Mouse (Mus musculus): ENCODE results near the gene Smcp. TPM values are rescaled to one million over a fixed set of nuclear protein-coding genes. Genes with fewer than 3 reads are reported as not detected.

Smcp gene
- polyA plus RNA-seq (2014; fragmentation: Nextera tagmentation; extraction: Ambion mirVana): not detected in 2 replicates

DNA sequence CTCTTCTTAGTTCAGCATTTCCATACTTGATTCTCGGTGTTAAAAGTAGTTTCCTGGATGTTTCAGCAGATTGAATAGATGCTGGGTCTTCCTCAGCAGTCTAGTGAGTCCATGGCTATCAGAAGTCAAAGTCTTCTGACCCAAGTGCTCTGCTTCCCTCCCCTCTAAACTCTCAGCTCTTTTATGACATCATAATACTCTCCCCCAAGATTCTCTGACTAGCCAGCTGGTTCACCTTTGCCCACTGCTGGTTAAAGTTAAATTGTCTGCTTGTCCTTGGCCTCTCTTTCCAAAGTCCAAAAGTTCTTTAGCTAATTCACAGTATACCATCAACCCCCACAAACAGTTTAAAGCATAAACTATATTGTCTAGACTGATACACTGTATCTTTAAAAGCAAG lies at the start of gene Smcp:
Gene Smcp (minus strand): TSS at position 140 of the 400 bp plus-strand sequence.
- no peaks in the 10 kb centered on the region for H3K9me3 ChIP-seq (replicated peaks; ENCODE audit: control insufficient read depth, low read length)
- no peaks in the 10 kb centered on the region for H3K4me1 ChIP-seq (ENCODE audit: control insufficient read depth, insufficient read depth, low read length)
- 76% methylated on average over 1 of the region's 1 CpGs for WGBS (ENCODE audit: insufficient replicate concordance)
- H3K27me3 ChIP-seq (ENCODE audit: control insufficient read depth, insufficient read depth, low read length): no peaks in the 10 kb centered on the region
- no peak for ATAC-seq (replicated peaks; ENCODE audit: insufficient number of reproducible peaks, low FRiP score, low TSS enrichment)
- H3K36me3 ChIP-seq (ENCODE audit: control insufficient read depth, insufficient read depth, low read length): no peaks in the 10 kb centered on the region
- H3K4me2 ChIP-seq: no peak within 1 kb of the TSS
- no peak within 1 kb of the TSS for H3K27ac ChIP-seq (ENCODE audit: low read depth, low read length)
- H3K4me3 ChIP-seq (ENCODE audit: low read depth, low read length): no peak within 1 kb of the TSS
- no peak within 1 kb of the TSS for H3K9ac ChIP-seq (ENCODE audit: low read depth, low read length)

- Histone ChIP-seq H3K9ac (ENCODE audit: low read depth, low read length) (no peak overlapping the region), H3K36me3 (ENCODE audit: control insufficient read depth, insufficient read depth, low read length) (no peaks in the 10 kb centered on the region), H3K4me2 (no peak overlapping the region), H3K27me3 (ENCODE audit: control insufficient read depth, insufficient read depth, low read length) (no peaks in the 10 kb centered on the region), H3K27ac (ENCODE audit: low read depth, low read length) (no peak overlapping the region), H3K9me3 (replicated peaks; ENCODE audit: control insufficient read depth, low read length) (no peaks in the 10 kb centered on the region), H3K4me3 (ENCODE audit: low read depth, low read length) (no peak overlapping the region), H3K4me1 (ENCODE audit: control insufficient read depth, insufficient read depth, low read length) (no peaks in the 10 kb centered on the region)
- 81% methylated on average over 3 of the region's 3 CpGs for WGBS (ENCODE audit: insufficient replicate concordance)
- ATAC-seq (replicated peaks; ENCODE audit: insufficient number of reproducible peaks, low FRiP score, low TSS enrichment): no peak
These were observed 49.8 kb upstream of the Smcp start for GRCm38 (mm10) chr3:92638653-92638991.

DNA sequence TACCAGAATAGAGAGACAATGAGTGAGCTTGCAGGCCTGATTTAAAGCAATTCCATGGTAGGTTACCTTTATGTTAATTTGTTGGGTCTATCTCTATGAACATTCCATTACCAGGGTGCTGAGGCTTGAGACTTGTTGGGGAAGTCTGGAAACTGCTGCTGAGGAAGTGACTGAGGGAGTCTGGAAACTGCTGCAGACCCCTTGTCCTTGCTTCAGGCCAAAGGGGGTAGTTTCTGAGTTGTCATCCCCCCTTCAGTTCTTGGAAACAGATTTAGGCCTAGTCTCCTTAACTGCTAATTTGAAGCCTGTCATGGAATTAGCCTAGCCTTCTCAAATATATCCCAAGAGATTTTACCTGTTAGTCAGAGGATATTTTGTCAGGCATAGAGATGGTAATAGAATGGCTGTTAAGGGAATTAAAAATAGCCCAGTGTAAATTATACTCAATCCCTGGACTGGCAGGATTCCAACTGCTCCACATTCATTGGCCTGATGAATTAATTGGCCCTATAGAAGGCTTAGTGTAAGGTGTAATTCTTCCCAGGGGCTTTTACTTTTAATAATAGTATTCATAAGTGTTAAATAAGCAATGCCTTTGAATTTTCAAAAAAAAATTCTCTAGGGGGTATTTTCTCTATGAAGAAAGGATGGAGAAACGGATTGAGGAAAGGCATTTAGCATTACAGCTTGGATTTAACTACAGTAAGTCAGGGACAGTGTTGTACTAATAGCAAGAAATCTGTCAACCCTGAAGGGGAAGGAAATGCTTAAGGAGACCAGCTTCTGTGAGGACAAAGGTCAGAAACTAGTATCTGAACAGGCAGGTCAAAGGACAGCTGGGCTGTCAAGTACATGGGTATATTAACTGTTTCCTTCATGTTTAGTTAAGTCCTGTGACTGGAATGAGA lies 49.2 kb upstream of the Smcp start:
- Histone ChIP-seq H3K36me3 (ENCODE audit: control insufficient read depth, insufficient read depth, low read length) (no peaks in the 10 kb centered on the region), H3K4me1 (ENCODE audit: control insufficient read depth, insufficient read depth, low read length) (no peaks in the 10 kb centered on the region), H3K27me3 (ENCODE audit: control insufficient read depth, insufficient read depth, low read length) (no peaks in the 10 kb centered on the region), H3K4me3 (ENCODE audit: low read depth, low read length) (no peak overlapping the region), H3K4me2 (no peak overlapping the region), H3K9me3 (replicated peaks; ENCODE audit: control insufficient read depth, low read length) (no peaks in the 10 kb centered on the region), H3K9ac (ENCODE audit: low read depth, low read length) (no peak overlapping the region), H3K27ac (ENCODE audit: low read depth, low read length) (no peak overlapping the region)
- no peak for ATAC-seq (replicated peaks; ENCODE audit: insufficient number of reproducible peaks, low FRiP score, low TSS enrichment)
- WGBS (ENCODE audit: insufficient replicate concordance): 60% methylated on average over 1 of the region's 1 CpGs

DNA sequence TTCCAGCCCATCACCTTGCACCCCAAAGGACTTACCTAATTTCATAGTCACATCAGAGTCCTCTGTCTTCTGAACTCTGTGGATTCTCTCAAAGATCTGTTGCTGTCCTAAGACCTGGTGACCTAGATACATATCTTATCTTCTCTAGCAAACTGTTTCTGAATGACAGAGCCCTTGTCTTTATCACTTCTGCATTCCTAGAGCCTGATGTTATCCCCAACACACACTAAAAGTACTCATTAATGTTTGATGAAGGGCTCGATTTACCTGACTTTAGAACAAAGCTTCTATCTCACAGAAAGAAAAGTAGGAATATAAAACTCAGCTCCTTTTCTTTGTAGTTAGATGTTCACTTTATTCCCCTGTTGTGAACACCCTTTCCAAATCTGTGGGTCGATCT lies 32.8 kb upstream of the Smcp start, which contains the start of gene Lce6a:
Gene Lce6a (minus strand): TSS at position 101 of the 400 bp plus-strand sequence.
- no peak within 1 kb of the TSS for H3K9ac ChIP-seq (ENCODE audit: low read depth, low read length)
- no peak for ATAC-seq (replicated peaks; ENCODE audit: insufficient number of reproducible peaks, low FRiP score, low TSS enrichment)
- no peaks in the 10 kb centered on the region for H3K9me3 ChIP-seq (replicated peaks; ENCODE audit: control insufficient read depth, low read length)
- H3K36me3 ChIP-seq (ENCODE audit: control insufficient read depth, insufficient read depth, low read length): no peaks in the 10 kb centered on the region
- no peaks in the 10 kb centered on the region for H3K27me3 ChIP-seq (ENCODE audit: control insufficient read depth, insufficient read depth, low read length)
- no peaks in the 10 kb centered on the region for H3K4me1 ChIP-seq (ENCODE audit: control insufficient read depth, insufficient read depth, low read length)
- 68% methylated on average over 2 of the region's 2 CpGs for WGBS (ENCODE audit: insufficient replicate concordance)
- no peak within 1 kb of the TSS for H3K27ac ChIP-seq (ENCODE audit: low read depth, low read length)
- H3K4me2 ChIP-seq: no peak within 1 kb of the TSS
- H3K4me3 ChIP-seq (ENCODE audit: low read depth, low read length): no peak within 1 kb of the TSS

GRCm38 (mm10) chr3:92609804-92610203 lies 21.0 kb upstream of the Smcp start:
- 34% methylated on average over 1 of the region's 1 CpGs for WGBS (ENCODE audit: insufficient replicate concordance)

GRCm38 (mm10) chr3:92607392-92607791 lies 18.6 kb upstream of the Smcp start, which contains the start of gene 2210017I01Rik:
2210017I01Rik (minus strand) TSS chr3:92607492.
- Histone ChIP-seq H3K4me2 (no peak within 1 kb of the TSS), H3K36me3 (ENCODE audit: control insufficient read depth, insufficient read depth, low read length) (no peaks in the 10 kb centered on the region), H3K27me3 (ENCODE audit: control insufficient read depth, insufficient read depth, low read length) (no peaks in the 10 kb centered on the region), H3K27ac (ENCODE audit: low read depth, low read length) (no peak within 1 kb of the TSS), H3K4me3 (ENCODE audit: low read depth, low read length) (no peak within 1 kb of the TSS), H3K4me1 (ENCODE audit: control insufficient read depth, insufficient read depth, low read length) (no peaks in the 10 kb centered on the region), H3K9me3 (replicated peaks; ENCODE audit: control insufficient read depth, low read length) (no peaks in the 10 kb centered on the region), H3K9ac (ENCODE audit: low read depth, low read length) (no peak within 1 kb of the TSS)
- no peak for ATAC-seq (replicated peaks; ENCODE audit: insufficient number of reproducible peaks, low FRiP score, low TSS enrichment)

More at GRCm38 (mm10) chr3:92609804-92610203, 21.0 kb upstream of the Smcp start:
- no peak for ATAC-seq (replicated peaks; ENCODE audit: insufficient number of reproducible peaks, low FRiP score, low TSS enrichment)
- no peak overlapping the region for H3K4me2 ChIP-seq
- no peaks in the 10 kb centered on the region for H3K27me3 ChIP-seq (ENCODE audit: control insufficient read depth, insufficient read depth, low read length)
- no peaks in the 10 kb centered on the region for H3K4me1 ChIP-seq (ENCODE audit: control insufficient read depth, insufficient read depth, low read length)
- H3K27ac ChIP-seq (ENCODE audit: low read depth, low read length): no peak overlapping the region
- no peaks in the 10 kb centered on the region for H3K36me3 ChIP-seq (ENCODE audit: control insufficient read depth, insufficient read depth, low read length)
- H3K9ac ChIP-seq (ENCODE audit: low read depth, low read length): no peak overlapping the region
- no peaks in the 10 kb centered on the region for H3K9me3 ChIP-seq (replicated peaks; ENCODE audit: control insufficient read depth, low read length)
- H3K4me3 ChIP-seq (ENCODE audit: low read depth, low read length): no peak overlapping the region

DNA sequence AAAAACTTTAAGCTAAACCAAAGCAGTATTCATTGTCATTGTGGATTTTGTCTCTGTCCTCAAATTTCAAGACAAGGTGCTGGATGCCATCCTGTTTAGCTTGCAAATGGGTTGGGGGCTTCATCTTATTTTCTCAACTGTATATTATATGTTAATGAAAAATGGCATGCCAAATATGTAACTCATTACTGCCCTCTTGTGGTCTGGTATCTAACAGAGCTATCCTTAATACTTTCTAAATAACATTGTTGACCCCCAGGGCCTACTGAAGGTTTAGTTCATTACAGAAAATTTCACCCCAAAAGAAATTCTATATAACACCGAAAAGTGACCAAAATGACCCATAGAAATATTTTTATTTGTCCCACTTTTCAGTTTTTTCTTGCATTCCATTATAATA lies 13.4 kb upstream of the Smcp start:
- 42% methylated on average over 1 of the region's 1 CpGs for WGBS (ENCODE audit: insufficient replicate concordance)
- ATAC-seq (replicated peaks; ENCODE audit: insufficient number of reproducible peaks, low FRiP score, low TSS enrichment): no peak

GRCm38 (mm10) chr3:92600456-92600855 lies 11.7 kb upstream of the Smcp start:
- Histone ChIP-seq H3K9me3 (replicated peaks; ENCODE audit: control insufficient read depth, low read length) (no peaks in the 10 kb centered on the region), H3K4me1 (ENCODE audit: control insufficient read depth, insufficient read depth, low read length) (no peaks in the 10 kb centered on the region), H3K4me3 (ENCODE audit: low read depth, low read length) (no peak overlapping the region), H3K36me3 (ENCODE audit: control insufficient read depth, insufficient read depth, low read length) (no peaks in the 10 kb centered on the region), H3K9ac (ENCODE audit: low read depth, low read length) (no peak overlapping the region), H3K27ac (ENCODE audit: low read depth, low read length) (no peak overlapping the region), H3K27me3 (ENCODE audit: control insufficient read depth, insufficient read depth, low read length) (no peaks in the 10 kb centered on the region), H3K4me2 (no peak overlapping the region)
- ATAC-seq (replicated peaks; ENCODE audit: insufficient number of reproducible peaks, low FRiP score, low TSS enrichment): no peak
- WGBS (ENCODE audit: insufficient replicate concordance): 43% methylated on average over 1 of the region's 1 CpGs

More for the DNA sequence above, 13.4 kb upstream of the Smcp start:
- Histone ChIP-seq H3K27ac (ENCODE audit: low read depth, low read length) (no peak overlapping the region), H3K4me2 (no peak overlapping the region), H3K9me3 (replicated peaks; ENCODE audit: control insufficient read depth, low read length) (no peaks in the 10 kb centered on the region), H3K4me3 (ENCODE audit: low read depth, low read length) (no peak overlapping the region), H3K4me1 (ENCODE audit: control insufficient read depth, insufficient read depth, low read length) (no peaks in the 10 kb centered on the region), H3K36me3 (ENCODE audit: control insufficient read depth, insufficient read depth, low read length) (no peaks in the 10 kb centered on the region), H3K27me3 (ENCODE audit: control insufficient read depth, insufficient read depth, low read length) (no peaks in the 10 kb centered on the region), H3K9ac (ENCODE audit: low read depth, low read length) (no peak overlapping the region)

- no peak overlapping the region for H3K4me2 ChIP-seq
- no peaks in the 10 kb centered on the region for H3K27me3 ChIP-seq (ENCODE audit: control insufficient read depth, insufficient read depth, low read length)
- H3K9me3 ChIP-seq (replicated peaks; ENCODE audit: control insufficient read depth, low read length): no peaks in the 10 kb centered on the region
- H3K36me3 ChIP-seq (ENCODE audit: control insufficient read depth, insufficient read depth, low read length): no peaks in the 10 kb centered on the region
- no peak overlapping the region for H3K4me3 ChIP-seq (ENCODE audit: low read depth, low read length)
- H3K27ac ChIP-seq (ENCODE audit: low read depth, low read length): no peak overlapping the region
- no peaks in the 10 kb centered on the region for H3K4me1 ChIP-seq (ENCODE audit: control insufficient read depth, insufficient read depth, low read length)
- no peak overlapping the region for H3K9ac ChIP-seq (ENCODE audit: low read depth, low read length)
- no peak for ATAC-seq (replicated peaks; ENCODE audit: insufficient number of reproducible peaks, low FRiP score, low TSS enrichment)
These were observed 11.2 kb upstream of the Smcp start for GRCm38 (mm10) chr3:92599973-92600372.

All from heart, embryonic 11.5 days (tissue).